Mouse (Mus musculus): ENCODE results near the gene Nkx6-1. TPM values are rescaled to one million over a fixed set of nuclear protein-coding genes. Genes with fewer than 3 reads are reported as not detected.

Gene Nkx6-1
- polyA plus RNA-seq, 1 experiment from 2014 or later: 6.2 TPM

DNA sequence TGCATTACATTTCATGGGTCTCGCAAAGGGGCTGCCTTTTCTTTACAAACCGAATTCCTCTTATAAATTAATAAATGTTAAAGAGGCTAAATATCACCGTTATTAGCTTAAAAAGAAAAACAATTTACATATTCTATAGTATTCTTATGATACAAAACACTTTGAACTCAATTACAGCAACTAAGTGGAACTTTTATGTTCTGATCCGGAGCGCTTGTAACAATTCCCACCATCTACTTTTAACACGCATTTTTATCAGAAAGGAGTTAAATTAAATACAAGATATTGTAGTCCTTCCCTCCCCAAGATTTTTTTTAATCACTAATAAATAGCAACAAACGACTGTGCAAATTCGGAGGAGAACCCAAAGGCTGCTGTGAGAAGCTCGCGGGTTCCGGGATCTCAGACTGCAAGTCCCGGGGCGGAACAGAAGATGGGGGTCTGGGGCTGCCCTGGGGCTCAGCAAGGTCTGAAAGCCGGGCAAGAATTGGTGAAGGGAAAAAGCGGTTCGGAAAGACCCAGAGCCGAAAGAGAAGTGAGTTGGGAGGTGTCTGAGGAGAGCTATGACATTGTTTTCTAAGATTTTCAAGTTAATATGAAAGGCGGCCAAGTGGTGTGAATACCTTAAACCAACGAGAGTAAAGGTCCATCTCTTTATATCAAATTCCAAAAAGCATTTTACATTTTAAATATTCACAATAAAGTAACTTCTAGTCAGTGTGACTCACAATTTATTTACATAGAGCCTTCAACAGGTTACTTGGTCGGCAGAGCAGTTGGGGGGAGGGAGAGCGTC lies 6.4 kb downstream of the Nkx6-1 start:
- no peaks in the 10 kb centered on the region for H3K9me3 ChIP-seq
- H3K27ac ChIP-seq (replicated peaks): no peak overlapping the region
- no peak overlapping the region for H3K4me3 ChIP-seq
- peaks cover 7% of the 10 kb centered on the region for H3K4me1 ChIP-seq (replicated peaks)
- no peaks in the 10 kb centered on the region for H3K36me3 ChIP-seq
- H3K9ac ChIP-seq: no peak overlapping the region
- no peak for ATAC-seq (ENCODE audit: low FRiP score, low read depth)
- H3K4me2 ChIP-seq: peak overlapping the region; percentile 42
- peaks cover 80% of the 10 kb centered on the region for H3K27me3 ChIP-seq
- WGBS: 7% methylated on average over 21 of the region's 21 CpGs

DNA sequence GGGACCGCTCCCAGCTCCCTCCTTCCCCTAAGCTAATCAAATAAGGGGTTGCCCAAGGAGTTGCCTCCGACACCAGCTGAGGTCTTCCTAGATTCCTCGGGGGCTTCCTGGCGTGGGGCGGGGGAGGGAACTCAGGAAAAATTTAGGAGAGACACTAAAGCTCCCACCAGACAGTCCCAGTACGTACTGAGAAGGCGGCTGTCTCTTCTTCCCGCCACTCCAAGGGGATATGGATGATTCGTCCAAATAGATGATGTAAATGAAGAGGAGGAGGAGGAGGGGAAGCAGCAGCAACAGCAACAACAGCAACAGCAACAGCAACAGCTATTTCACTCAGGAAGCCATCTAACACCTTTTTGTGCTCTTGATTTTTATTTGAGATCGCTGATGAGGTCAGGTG lies 7.1 kb downstream of the Nkx6-1 start:
- Histone ChIP-seq H3K4me3 (no peak overlapping the region; the same call in 1 of the 2 replicates), H3K9ac (no peak overlapping the region), H3K27me3 (peaks cover 81% of the 10 kb centered on the region), H3K9me3 (no peaks in the 10 kb centered on the region), H3K4me1 (replicated peaks) (peaks cover 5% of the 10 kb centered on the region; the same call in 1 of the 2 replicates), H3K36me3 (no peaks in the 10 kb centered on the region), H3K4me2 (0 out of 2 replicates have a peak overlapping the region, but pooled peaks have one; percentile 1), H3K27ac (replicated peaks) (no peak overlapping the region)
- ATAC-seq (ENCODE audit: low FRiP score, low read depth): no peak
- 4% methylated on average over 10 of the region's 10 CpGs for WGBS

DNA sequence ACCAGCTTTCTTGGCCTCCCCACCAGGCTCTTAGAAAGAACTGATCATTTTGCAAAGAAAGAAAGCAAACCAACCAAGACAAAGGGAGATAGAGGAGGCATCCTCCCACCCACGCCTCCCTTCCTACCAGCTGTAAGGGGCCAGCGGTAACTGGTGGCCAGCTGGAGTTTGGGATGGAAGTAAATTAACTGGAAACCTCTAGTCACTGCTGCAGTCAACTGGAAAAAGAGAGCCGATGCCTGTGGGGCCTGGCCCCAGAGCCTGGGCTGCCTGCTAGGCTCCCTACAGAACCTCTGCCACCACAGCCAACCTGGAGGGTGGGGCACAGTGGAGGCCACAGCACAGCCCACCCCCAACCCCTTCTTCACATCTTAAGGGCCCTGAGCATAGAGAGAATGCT lies 8.7 kb downstream of the Nkx6-1 start:
- 4% methylated on average over 3 of the region's 3 CpGs for WGBS
- no peak for ATAC-seq (ENCODE audit: low FRiP score, low read depth)
- peaks cover 84% of the 10 kb centered on the region for H3K27me3 ChIP-seq

GRCm38 (mm10) chr5:101655418-101655817 lies 9.4 kb downstream of the Nkx6-1 start:
- Histone ChIP-seq H3K4me1 (replicated peaks) (peaks cover 5% of the 10 kb centered on the region; the same call in 1 of the 2 replicates), H3K4me2 (no peak overlapping the region), H3K36me3 (no peaks in the 10 kb centered on the region), H3K9me3 (no peaks in the 10 kb centered on the region), H3K27me3 (peaks cover 86% of the 10 kb centered on the region), H3K9ac (no peak overlapping the region), H3K4me3 (no peak overlapping the region), H3K27ac (replicated peaks) (no peak overlapping the region)
- 27% methylated on average over 7 of the region's 7 CpGs for WGBS
- ATAC-seq (ENCODE audit: low FRiP score, low read depth): no peak

More for the DNA sequence above, 8.7 kb downstream of the Nkx6-1 start:
- Histone ChIP-seq H3K9ac (no peak overlapping the region), H3K4me1 (replicated peaks) (peaks cover 5% of the 10 kb centered on the region; the same call in 1 of the 2 replicates), H3K4me3 (no peak overlapping the region), H3K27ac (replicated peaks) (no peak overlapping the region), H3K9me3 (no peaks in the 10 kb centered on the region), H3K4me2 (no peak overlapping the region), H3K36me3 (no peaks in the 10 kb centered on the region)

DNA sequence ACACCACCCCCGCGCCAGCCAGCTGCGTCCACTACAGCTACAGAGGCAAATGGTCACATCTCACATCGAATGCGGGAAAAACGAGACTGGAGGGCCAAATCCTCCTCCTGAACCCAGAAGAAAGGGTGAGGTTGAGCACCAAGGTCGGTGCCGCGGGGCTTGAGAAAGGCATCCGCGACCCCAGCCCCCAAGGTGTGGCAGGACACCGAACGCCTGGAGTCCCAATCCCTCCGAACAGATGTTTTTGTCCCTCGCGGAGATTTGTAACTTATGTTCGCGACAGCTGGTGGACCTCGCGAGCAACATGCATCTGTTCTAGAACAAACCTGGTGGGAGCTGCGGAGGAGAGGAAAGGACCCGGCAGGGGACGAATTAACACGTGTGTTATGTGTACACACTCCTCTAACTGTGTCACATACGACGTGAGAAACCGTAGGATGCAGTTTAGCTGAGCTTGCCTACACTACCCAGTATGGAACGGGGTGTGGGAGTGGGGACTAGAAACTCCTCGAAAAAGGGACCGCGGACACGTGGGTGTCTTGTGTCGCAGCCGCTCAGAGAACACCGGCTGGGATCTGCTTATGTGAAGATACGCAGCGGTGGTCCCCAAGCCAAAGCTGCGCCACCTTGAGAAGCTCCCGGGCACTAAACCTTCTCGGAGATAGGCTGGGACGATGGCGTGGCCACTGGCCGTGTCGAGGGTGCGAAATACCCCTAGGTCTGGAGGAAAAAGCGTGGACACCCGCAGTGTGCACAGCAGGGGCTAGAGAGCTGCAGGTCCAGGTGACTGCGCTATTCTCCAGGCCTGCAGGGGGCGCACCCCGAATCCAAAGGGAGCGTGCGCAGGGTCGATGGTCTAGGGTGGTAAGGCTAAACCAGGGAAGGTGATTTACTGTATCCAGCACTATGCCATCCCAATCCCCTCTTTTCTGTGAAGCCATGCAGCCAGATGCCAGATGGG lies 16.8 kb downstream of the Nkx6-1 start:
- Histone ChIP-seq H3K4me2 (peak overlapping the region; percentile 29), H3K4me3 (no peak overlapping the region), H3K4me1 (replicated peaks) (no peaks in the 10 kb centered on the region; the same call in 1 of the 2 replicates), H3K9ac (no peak overlapping the region), H3K27ac (replicated peaks) (no peak overlapping the region), H3K9me3 (no peaks in the 10 kb centered on the region), H3K27me3 (peaks cover 87% of the 10 kb centered on the region), H3K36me3 (no peaks in the 10 kb centered on the region)
- peak; percentile 34; the same call in 1 of the 2 replicates for ATAC-seq (ENCODE audit: low FRiP score, low read depth)
- 4% methylated on average over 53 of the region's 53 CpGs for WGBS

DNA sequence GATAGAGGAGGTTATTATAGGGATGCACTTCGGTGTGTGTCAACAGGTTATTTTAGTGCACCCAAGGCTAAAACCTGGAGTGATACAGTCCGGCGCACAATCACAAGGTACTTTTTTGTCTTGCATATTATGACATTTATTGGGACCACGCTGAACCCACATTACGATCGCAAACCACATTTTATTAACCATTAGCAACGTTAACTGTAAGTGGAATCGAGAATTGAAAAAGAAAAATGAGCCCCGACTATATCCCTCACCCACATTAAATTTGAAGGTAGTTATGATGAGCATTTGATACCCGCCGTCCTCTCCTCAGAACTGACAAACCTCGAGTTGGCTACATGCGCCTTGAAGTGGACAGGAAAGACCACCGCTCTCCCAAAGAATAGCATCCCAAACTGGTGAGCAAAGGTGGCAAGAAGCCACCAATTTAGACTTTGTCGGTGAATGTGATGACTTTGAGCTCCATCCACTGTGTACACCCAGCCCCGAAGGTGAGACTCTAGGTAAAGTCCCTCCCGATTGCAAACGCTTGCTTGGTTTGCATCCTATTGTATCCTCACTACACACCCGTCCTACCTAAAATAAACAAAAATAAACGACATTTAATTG lies 17.7 kb downstream of the Nkx6-1 start:
- H3K4me2 ChIP-seq: no peak overlapping the region
- H3K9ac ChIP-seq: no peak overlapping the region
- H3K9me3 ChIP-seq: no peaks in the 10 kb centered on the region
- H3K27me3 ChIP-seq: peaks cover 91% of the 10 kb centered on the region
- H3K27ac ChIP-seq (replicated peaks): no peak overlapping the region
- no peaks in the 10 kb centered on the region for H3K36me3 ChIP-seq
- H3K4me1 ChIP-seq (replicated peaks): no peaks in the 10 kb centered on the region; the same call in 1 of the 2 replicates
- H3K4me3 ChIP-seq: no peak overlapping the region
- 35% methylated on average over 20 of the region's 20 CpGs for WGBS
- ATAC-seq (ENCODE audit: low FRiP score, low read depth): no peak

DNA sequence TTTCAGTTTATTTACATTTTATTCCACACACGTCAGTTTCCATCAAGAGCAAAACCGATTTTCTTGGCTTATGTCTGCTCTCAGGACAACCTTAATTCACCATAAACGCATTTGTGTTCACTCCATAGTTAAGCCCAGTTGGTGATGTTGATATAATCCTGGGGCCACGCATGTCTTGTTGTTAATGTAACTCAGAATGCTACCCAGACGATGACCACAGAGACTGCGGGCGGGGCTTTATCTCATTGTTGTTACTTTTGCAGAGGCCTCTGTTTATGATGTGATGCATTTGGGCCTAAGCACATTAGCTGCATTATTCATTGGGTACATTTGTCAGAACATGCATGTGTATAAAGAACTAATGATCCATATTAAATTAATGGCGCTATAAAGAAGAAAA lies 19.7 kb downstream of the Nkx6-1 start:
- H3K4me3 ChIP-seq: no peak overlapping the region
- ATAC-seq (ENCODE audit: low FRiP score, low read depth): no peak
- H3K27me3 ChIP-seq: peaks cover 85% of the 10 kb centered on the region
- no peak overlapping the region for H3K4me2 ChIP-seq
- H3K4me1 ChIP-seq (replicated peaks): no peaks in the 10 kb centered on the region; the same call in 1 of the 2 replicates
- H3K27ac ChIP-seq (replicated peaks): no peak overlapping the region
- no peaks in the 10 kb centered on the region for H3K9me3 ChIP-seq
- no peak overlapping the region for H3K9ac ChIP-seq
- WGBS: 53% methylated on average over 8 of the region's 8 CpGs
- H3K36me3 ChIP-seq: no peaks in the 10 kb centered on the region

- Histone ChIP-seq H3K9me3 (no peaks in the 10 kb centered on the region), H3K4me1 (replicated peaks) (no peaks in the 10 kb centered on the region), H3K4me3 (no peak overlapping the region), H3K27me3 (peaks cover 50% of the 10 kb centered on the region), H3K4me2 (no peak overlapping the region), H3K27ac (replicated peaks) (no peak overlapping the region), H3K36me3 (no peaks in the 10 kb centered on the region), H3K9ac (no peak overlapping the region)
- no peak for ATAC-seq (ENCODE audit: low FRiP score, low read depth)
- WGBS: 83% methylated on average over 4 of the region's 4 CpGs
Observed at GRCm38 (mm10) chr5:101638101-101638500, 26.7 kb downstream of the Nkx6-1 start.

Other genes with a start within 250 kb of the Nkx6-1 start
- 6.2 and 6.8 TPM in 2 replicates for gene Cds1, start 100.1 kb upstream of the Nkx6-1 start, polyA plus RNA-seq (2015; fragmentation: Nextera tagmentation; extraction: Ambion mirVana)

Data from hindbrain, embryonic 15.5 days (tissue).